In genomic region chr1:107529365-107530052, GRCm38 (mm10) we compare ENCODE assay signal across 23 mouse cellular contexts. TPM values are rescaled to one million over a fixed set of nuclear protein-coding genes. Genes with fewer than 3 reads are reported as not detected.
DNase-seq lines count a peak whose midpoint lies in the region; ATAC-seq and TF ChIP-seq lines count a peak whose summit lies in the region.
"Had no signal": no experiment of that assay in that cellular context is flagged by ENCODE, and none has a peak within 500 bp of the region (broad histone marks: within the 10 kb centered on the region; RNA-seq: fewer than 3 reads in every experiment).

No protein-coding gene starts in this region.

- no peak overlapping the region for H3K9ac ChIP-seq in hindbrain, embryonic 11.5 days (ENCODE audit: low read depth, low read length)
- H3K9ac ChIP-seq in hindbrain, embryonic 13.5 days = no peak overlapping the region
- no peak overlapping the region for H3K9ac ChIP-seq in stomach, embryonic 16.5 days (ENCODE audit: low read length)
- H3K9ac ChIP-seq in stomach, postnatal 0 days (ENCODE audit: low read length) = no peak overlapping the region
- H3K9ac ChIP-seq in midbrain, embryonic 13.5 days (replicated peaks) = no peak overlapping the region
- H3K9ac ChIP-seq in intestine, embryonic 16.5 days (ENCODE audit: low read depth, low read length) = no peak overlapping the region
- H3K9ac ChIP-seq: heart, embryonic 15.5 days had no signal

- TF ChIP-seq EP300 in stomach, postnatal 0 days (optimal IDR thresholded peaks at IDR 0.05) = no peak

- H3K4me2 ChIP-seq in hindbrain, embryonic 11.5 days (replicated peaks; ENCODE audit: low read depth, low read length) = no peak overlapping the region
- no peak overlapping the region for H3K4me2 ChIP-seq in hindbrain, embryonic 13.5 days
- no peak overlapping the region for H3K4me2 ChIP-seq in stomach, embryonic 16.5 days (ENCODE audit: low read depth, low read length)
- H3K4me2 ChIP-seq in stomach, postnatal 0 days (replicated peaks; ENCODE audit: low read depth) = no peak overlapping the region
- no peak overlapping the region for H3K4me2 ChIP-seq in midbrain, embryonic 13.5 days (replicated peaks)
- H3K4me2 ChIP-seq in intestine, embryonic 16.5 days (ENCODE audit: low read depth, low read length) = no peak overlapping the region
- H3K4me2 ChIP-seq: heart, embryonic 15.5 days; liver, embryonic 11.5 days had no signal

- no peaks in the 10 kb centered on the region for H3K27me3 ChIP-seq in hindbrain, embryonic 11.5 days (ENCODE audit: control insufficient read depth, insufficient read depth, low read length)
- H3K27me3 ChIP-seq in hindbrain, embryonic 13.5 days = no peaks in the 10 kb centered on the region
- no peaks in the 10 kb centered on the region for H3K27me3 ChIP-seq in stomach, embryonic 16.5 days (ENCODE audit: control insufficient read depth, insufficient read depth, low read length)
- no peaks in the 10 kb centered on the region for H3K27me3 ChIP-seq in stomach, postnatal 0 days (ENCODE audit: control insufficient read depth, insufficient read depth, low read length)
- H3K27me3 ChIP-seq in midbrain, embryonic 13.5 days = no peaks in the 10 kb centered on the region
- H3K27me3 ChIP-seq in intestine, embryonic 16.5 days (replicated peaks; ENCODE audit: control insufficient read depth, insufficient read depth, low read length) = no peaks in the 10 kb centered on the region
- H3K27me3 ChIP-seq: CH12.LX; heart, embryonic 15.5 days had no signal

- peak; percentile 92 for ATAC-seq in hindbrain, embryonic 11.5 days (ENCODE audit: low FRiP score)
- ATAC-seq in hindbrain, embryonic 13.5 days (ENCODE audit: low FRiP score) = no peak
- ATAC-seq in stomach, embryonic 16.5 days (ENCODE audit: insufficient read depth, low FRiP score) = no peak
- no peak for ATAC-seq in stomach, postnatal 0 days (ENCODE audit: low FRiP score, low TSS enrichment)
- ATAC-seq in midbrain, embryonic 13.5 days = 0 out of 2 replicates have a peak, but pooled peaks have one; percentile 34
- no peak for ATAC-seq in intestine, embryonic 16.5 days

- no peak overlapping the region for H3K4me3 ChIP-seq in hindbrain, embryonic 11.5 days (ENCODE audit: low read depth, low read length)
- H3K4me3 ChIP-seq in hindbrain, embryonic 13.5 days = no peak overlapping the region
- no peak overlapping the region for H3K4me3 ChIP-seq in stomach, embryonic 16.5 days (replicated peaks; ENCODE audit: low read length)
- H3K4me3 ChIP-seq in stomach, postnatal 0 days (ENCODE audit: low read depth, low read length) = no peak overlapping the region
- H3K4me3 ChIP-seq in midbrain, embryonic 13.5 days (replicated peaks) = no peak overlapping the region
- no peak overlapping the region for H3K4me3 ChIP-seq in intestine, embryonic 16.5 days (ENCODE audit: low read length)
- H3K4me3 ChIP-seq: heart, embryonic 15.5 days had no signal

- no peaks in the 10 kb centered on the region for H3K9me3 ChIP-seq in hindbrain, embryonic 11.5 days (ENCODE audit: control insufficient read depth, low read length)
- H3K9me3 ChIP-seq in hindbrain, embryonic 13.5 days = no peaks in the 10 kb centered on the region
- H3K9me3 ChIP-seq in stomach, embryonic 16.5 days (replicated peaks; ENCODE audit: control insufficient read depth, low read length) = no peaks in the 10 kb centered on the region
- H3K9me3 ChIP-seq in stomach, postnatal 0 days (ENCODE audit: control insufficient read depth, low read length) = no peaks in the 10 kb centered on the region
- H3K9me3 ChIP-seq in midbrain, embryonic 13.5 days = no peaks in the 10 kb centered on the region
- H3K9me3 ChIP-seq in intestine, embryonic 16.5 days (ENCODE audit: control insufficient read depth, low read length) = no peaks in the 10 kb centered on the region
- H3K9me3 ChIP-seq: heart, embryonic 15.5 days had no signal

- intact Hi-C loops in gastrocnemius, postnatal 14 days (cut with DNase I; ENCODE audit: low total_unique reads) = no loop called here

- WGBS in hindbrain, embryonic 11.5 days = 35% methylated on average over 5 of the region's 5 CpGs
- 36% methylated on average over 5 of the region's 5 CpGs for WGBS in hindbrain, embryonic 13.5 days
- WGBS in stomach, embryonic 16.5 days = 65% methylated on average over 5 of the region's 5 CpGs
- WGBS in stomach, postnatal 0 days = 56% methylated on average over 5 of the region's 5 CpGs
- WGBS in midbrain, embryonic 13.5 days = 37% methylated on average over 5 of the region's 5 CpGs
- 68% methylated on average over 5 of the region's 5 CpGs for WGBS in intestine, embryonic 16.5 days

- TF ChIP-seq CTCF in stomach, postnatal 0 days (IDR thresholded peaks at IDR 0.05; ENCODE audit: low read depth) = no peak

- H3K27ac ChIP-seq in hindbrain, embryonic 11.5 days (ENCODE audit: low read depth, low read length) = no peak overlapping the region
- H3K27ac ChIP-seq in hindbrain, embryonic 13.5 days = no peak overlapping the region
- peak overlapping the region; percentile 25 for H3K27ac ChIP-seq in stomach, embryonic 16.5 days (ENCODE audit: low read length)
- H3K27ac ChIP-seq in stomach, postnatal 0 days (replicated peaks) = no peak overlapping the region
- H3K27ac ChIP-seq in midbrain, embryonic 13.5 days = no peak overlapping the region
- no peak overlapping the region for H3K27ac ChIP-seq in intestine, embryonic 16.5 days (ENCODE audit: low read length)
- H3K27ac ChIP-seq: heart, embryonic 15.5 days had no signal

- H3K36me3 ChIP-seq in hindbrain, embryonic 11.5 days (ENCODE audit: control insufficient read depth, insufficient read depth, low read length) = no peaks in the 10 kb centered on the region
- H3K36me3 ChIP-seq in hindbrain, embryonic 13.5 days = no peaks in the 10 kb centered on the region
- no peaks in the 10 kb centered on the region for H3K36me3 ChIP-seq in stomach, embryonic 16.5 days (ENCODE audit: control insufficient read depth, insufficient read depth, low read length)
- H3K36me3 ChIP-seq in stomach, postnatal 0 days (ENCODE audit: control insufficient read depth, insufficient read depth, low read length) = no peaks in the 10 kb centered on the region
- H3K36me3 ChIP-seq in midbrain, embryonic 13.5 days = no peaks in the 10 kb centered on the region
- H3K36me3 ChIP-seq in intestine, embryonic 16.5 days (ENCODE audit: control insufficient read depth, insufficient read depth, low read length) = no peaks in the 10 kb centered on the region
- H3K36me3 ChIP-seq: heart, embryonic 15.5 days had no signal

- no peaks in the 10 kb centered on the region for H3K4me1 ChIP-seq in hindbrain, embryonic 11.5 days (replicated peaks; ENCODE audit: control insufficient read depth, insufficient read depth, low read length)
- H3K4me1 ChIP-seq in hindbrain, embryonic 13.5 days (replicated peaks) = peaks cover 3% of the 10 kb centered on the region
- no peaks in the 10 kb centered on the region for H3K4me1 ChIP-seq in stomach, embryonic 16.5 days (ENCODE audit: control insufficient read depth, insufficient read depth, low read length)
- H3K4me1 ChIP-seq in stomach, postnatal 0 days (replicated peaks; ENCODE audit: control insufficient read depth, insufficient read depth) = no peaks in the 10 kb centered on the region
- no peaks in the 10 kb centered on the region for H3K4me1 ChIP-seq in midbrain, embryonic 13.5 days (replicated peaks)
- no peaks in the 10 kb centered on the region for H3K4me1 ChIP-seq in intestine, embryonic 16.5 days (ENCODE audit: control insufficient read depth, insufficient read depth, low read length)
- H3K4me1 ChIP-seq: heart, embryonic 15.5 days had no signal

- peak; percentile 13 for DNase-seq in hindbrain, embryonic 11.5 days (ENCODE audit: low spot score)
- DNase-seq in stomach, postnatal 0 days (ENCODE audit: low spot score) = no peak
- no peak for DNase-seq in right cerebral cortex, postnatal 25 days
- no peak for DNase-seq in gastrocnemius, postnatal 14 days
- DNase-seq: adrenal gland, postnatal 25 days; cerebellum, adult 8-10 months; gastrocnemius, postnatal 10 days; heart, adult 18-20 months; heart, postnatal 4 days; kidney, adult 2 months; kidney, postnatal 10 days; layer of hippocampus, postnatal 36 days; lung, adult 18-20 months; lung, postnatal 36 days had no signal

RNA-seq across cellular contexts. Expression of gene Serpinb2, which starts 18.3 kb away (rescaled TPM):
- polyA plus RNA-seq in hindbrain, embryonic 11.5 days (2014; fragmentation: Nextera tagmentation; extraction: Ambion mirVana) = 0.57 TPM in 1 of 2 replicates, not detected in the other
- polyA plus RNA-seq in hindbrain, embryonic 13.5 days (2015; fragmentation: Nextera tagmentation; extraction: Ambion mirVana) = 0.22 TPM in 2 replicates
- 2.2 and 4.7 TPM in 2 replicates for polyA plus RNA-seq in stomach, embryonic 16.5 days (2015; fragmentation: Nextera tagmentation; extraction: Ambion mirVana)
- 37.2 and 41.3 TPM in 2 replicates for polyA plus RNA-seq in stomach, postnatal 0 days (2015; fragmentation: Nextera tagmentation; extraction: Ambion mirVana)
- 0.18 TPM in 1 of 2 replicates, not detected in the other for polyA plus RNA-seq in midbrain, embryonic 13.5 days (2015; fragmentation: Nextera tagmentation; extraction: Ambion mirVana)
- 0.12 TPM in 1 of 2 replicates, not detected in the other for polyA plus RNA-seq in intestine, embryonic 16.5 days (2015; fragmentation: Nextera tagmentation; extraction: Ambion mirVana)
- not detected for total RNA-seq in gastrocnemius, postnatal 14 days (2021)
- total RNA-seq: adrenal gland, postnatal 25 days; CH12.LX; gastrocnemius, postnatal 10 days; heart, postnatal 4 days; layer of hippocampus, adult 18-20 months; layer of hippocampus, postnatal 36 days; MEL had no signal

Comparison
In these comparisons a context has a peak if more than half of its experiments do, and no peak if none do; other contexts are left out.
1. ATAC-seq: peak in hindbrain, embryonic 11.5 days (single experiment) and midbrain, embryonic 13.5 days (single experiment); none in hindbrain, embryonic 13.5 days (single experiment), stomach, embryonic 16.5 days (single experiment), stomach, postnatal 0 days (single experiment) and intestine, embryonic 16.5 days (single experiment).